Mouse (Mus musculus) kidney, embryonic 14.5 days (tissue): ENCODE results near the gene Adamts12. TPM values are rescaled to one million over a fixed set of nuclear protein-coding genes. Genes with fewer than 3 reads are reported as not detected.

Experiments
- ATAC-seq: fragments of 200-750 bp; cut with Nextera tagmentation; 2 replicates; pipeline ENCODE4 v1.8.0; 2017; ENCODE audit warnings: moderate number of reproducible peaks, mild to moderate bottlenecking, moderate TSS enrichment, moderate library complexity; ENCODE audit not compliant: low FRiP score, low TSS enrichment
- H3K27ac ChIP-seq: fragments of 300-500 bp; sonication (generic); 2 replicates; pipeline ENCODE4 v1.5.1; 2014; ENCODE audit warnings: low read depth, mild to moderate bottlenecking, low read length, moderate library complexity, mixed read lengths
- H3K27me3 ChIP-seq: fragments of 300-500 bp; sonication (generic); 2 replicates; pipeline ENCODE4 v1.6.1; 2014; ENCODE audit warnings: mild to moderate bottlenecking, low read length; ENCODE audit not compliant: control insufficient read depth, insufficient read depth
- H3K36me3 ChIP-seq: fragments of 300-500 bp; sonication (generic); 2 replicates; pipeline ENCODE4 v1.6.1; 2014; ENCODE audit warnings: low read length, mixed read lengths; ENCODE audit not compliant: control insufficient read depth, insufficient read depth
- H3K4me1 ChIP-seq: fragments of 300-500 bp; sonication (generic); 2 replicates; pipeline ENCODE4 v1.6.1; 2014; ENCODE audit warnings: low read length, mixed read lengths; ENCODE audit not compliant: control insufficient read depth, insufficient read depth
- H3K4me2 ChIP-seq: fragments of 300-500 bp; sonication (generic); replicated peaks from 2 replicates; pipeline ENCODE4 v1.6.1; 2014; ENCODE audit warnings: low read depth, mild to moderate bottlenecking, low read length
- H3K4me3 ChIP-seq: fragments of 300-500 bp; sonication (generic); 2 replicates; pipeline ENCODE4 v1.5.1; 2014; ENCODE audit warnings: mild to moderate bottlenecking, low read length
- H3K9ac ChIP-seq: fragments of 300-500 bp; sonication (generic); 2 replicates; pipeline ENCODE4 v1.6.1; 2014; ENCODE audit warnings: low read depth, mild to moderate bottlenecking, low read length, moderate library complexity
- H3K9me3 ChIP-seq: fragments of 300-500 bp; sonication (generic); 2 replicates; pipeline ENCODE4 v1.6.1; 2016; ENCODE audit warnings: low read length; ENCODE audit not compliant: control insufficient read depth
- WGBS: fragments of 180-500 bp; shearing (Covaris S2); extraction: QIAGEN DNeasy Blood & Tissue Kit; methylation state at CpG from one replicate; pipeline ENCODE4 v1.1.7; 2014; 5-methylcytosine and 5-hydroxymethylcytosine counted together
- polyA plus RNA-seq: library from polyadenylated mRNA; unstranded; fragments of >200 nt; fragmentation: Nextera tagmentation; extraction: Ambion mirVana; gene quantifications from 2 replicates; pipeline ENCODE4 v1.2.1, GENCODE M21; 2014

Gene Adamts12
- polyA plus RNA-seq: 5.0 and 5.1 TPM in 2 replicates

GRCm38 (mm10) chr15:11064558-11065411 lies at the start of gene Adamts12:
Gene Adamts12 (plus strand): TSS chr15:11064790.
- no peaks in the 10 kb centered on the region for H3K36me3 ChIP-seq
- peak; percentile 92 for ATAC-seq
- H3K27ac ChIP-seq: peak within 1 kb of the TSS; percentile 93
- H3K27me3 ChIP-seq: no peaks in the 10 kb centered on the region
- peak within 1 kb of the TSS; percentile 68 for H3K9ac ChIP-seq
- peak within 1 kb of the TSS; percentile 45 for H3K4me3 ChIP-seq
- H3K9me3 ChIP-seq: no peaks in the 10 kb centered on the region
- H3K4me1 ChIP-seq: peaks cover 14% of the 10 kb centered on the region; the same call in 1 of the 2 replicates
- under 1% methylated on average over 25 of the region's 25 CpGs for WGBS
- H3K4me2 ChIP-seq: peak within 1 kb of the TSS; percentile 65

GRCm38 (mm10) chr15:11014931-11015330 lies 49.7 kb upstream of the Adamts12 start:
- peak; percentile 73; the same call in 1 of the 2 replicates for ATAC-seq
- Histone ChIP-seq H3K27me3 (no peaks in the 10 kb centered on the region), H3K4me3 (no peak overlapping the region), H3K36me3 (no peaks in the 10 kb centered on the region), H3K27ac (no peak overlapping the region), H3K9me3 (no peaks in the 10 kb centered on the region), H3K4me1 (0 out of 2 replicates have a peak, but pooled peaks cover 2% of the 10 kb centered on the region), H3K9ac (no peak overlapping the region), H3K4me2 (no peak overlapping the region)
- 34% methylated on average over 2 of the region's 2 CpGs for WGBS

GRCm38 (mm10) chr15:11026801-11027561 lies 37.6 kb upstream of the Adamts12 start:
- no peaks in the 10 kb centered on the region for H3K9me3 ChIP-seq
- no peak overlapping the region for H3K4me3 ChIP-seq
- H3K4me2 ChIP-seq: no peak overlapping the region
- H3K36me3 ChIP-seq: no peaks in the 10 kb centered on the region
- H3K9ac ChIP-seq: no peak overlapping the region
- 59% methylated on average over 4 of the region's 4 CpGs for WGBS
- H3K27ac ChIP-seq: peak overlapping the region; percentile 69; the same call in 1 of the 2 replicates
- no peaks in the 10 kb centered on the region for H3K4me1 ChIP-seq
- no peaks in the 10 kb centered on the region for H3K27me3 ChIP-seq
- no peak; the same call in 1 of the 2 replicates for ATAC-seq

- Histone ChIP-seq H3K4me3 (no peak overlapping the region), H3K36me3 (no peaks in the 10 kb centered on the region), H3K4me1 (no peaks in the 10 kb centered on the region), H3K27me3 (peaks cover 10% of the 10 kb centered on the region), H3K9me3 (no peaks in the 10 kb centered on the region), H3K9ac (no peak overlapping the region), H3K27ac (no peak overlapping the region), H3K4me2 (no peak overlapping the region)
- peak; percentile 69; the same call in 1 of the 2 replicates for ATAC-seq
- WGBS: 42% methylated on average over 3 of the region's 3 CpGs
These were observed 34.4 kb upstream of the Adamts12 start for GRCm38 (mm10) chr15:11030188-11030587.

- Histone ChIP-seq H3K4me1 (peaks cover 18% of the 10 kb centered on the region), H3K27ac (no peak overlapping the region), H3K27me3 (peaks cover 40% of the 10 kb centered on the region), H3K9me3 (no peaks in the 10 kb centered on the region), H3K9ac (no peak overlapping the region), H3K36me3 (no peaks in the 10 kb centered on the region), H3K4me3 (peak overlapping the region; percentile 34), H3K4me2 (peak overlapping the region; percentile 67)
- WGBS: 6% methylated on average over 34 of the region's 34 CpGs
- peak; percentile 12; the same call in 1 of the 2 replicates for ATAC-seq
These were observed 28.6 kb upstream of the Adamts12 start for GRCm38 (mm10) chr15:11035947-11036474.

GRCm38 (mm10) chr15:11036535-11037375 lies 27.8 kb upstream of the Adamts12 start:
- Histone ChIP-seq H3K27me3 (peaks cover 40% of the 10 kb centered on the region), H3K4me3 (peak overlapping the region; percentile 34), H3K9ac (0 out of 2 replicates have a peak overlapping the region, but pooled peaks have one; percentile 12), H3K9me3 (no peaks in the 10 kb centered on the region), H3K4me2 (peak overlapping the region; percentile 67), H3K4me1 (peaks cover 18% of the 10 kb centered on the region), H3K36me3 (no peaks in the 10 kb centered on the region), H3K27ac (no peak overlapping the region)
- 4% methylated on average over 49 of the region's 49 CpGs for WGBS
- ATAC-seq: 0 out of 2 replicates have a peak, but pooled peaks have one; percentile 22

- peaks cover 40% of the 10 kb centered on the region for H3K27me3 ChIP-seq
- H3K36me3 ChIP-seq: no peaks in the 10 kb centered on the region
- H3K9ac ChIP-seq: no peak overlapping the region
- ATAC-seq: no peak
- H3K4me1 ChIP-seq: peaks cover 18% of the 10 kb centered on the region
- H3K4me2 ChIP-seq: peak overlapping the region; percentile 67
- no peaks in the 10 kb centered on the region for H3K9me3 ChIP-seq
- WGBS: 3% methylated on average over 8 of the region's 8 CpGs
- H3K4me3 ChIP-seq: peak overlapping the region; percentile 34
- no peak overlapping the region for H3K27ac ChIP-seq
These were observed 27.3 kb upstream of the Adamts12 start for GRCm38 (mm10) chr15:11037376-11037695.

- H3K9ac ChIP-seq: no peak within 1 kb of the TSS
- peaks cover 18% of the 10 kb centered on the region for H3K4me1 ChIP-seq
- 3% methylated on average over 16 of the region's 16 CpGs for WGBS
- H3K4me3 ChIP-seq: peak within 1 kb of the TSS; percentile 34
- peaks cover 40% of the 10 kb centered on the region for H3K27me3 ChIP-seq
- H3K4me2 ChIP-seq: peak within 1 kb of the TSS; percentile 67
- H3K27ac ChIP-seq: no peak within 1 kb of the TSS
- H3K9me3 ChIP-seq: no peaks in the 10 kb centered on the region
- ATAC-seq: no peak
- no peaks in the 10 kb centered on the region for H3K36me3 ChIP-seq
These were observed 26.9 kb upstream of the Adamts12 start, which contains the start of gene Rxfp3 for GRCm38 (mm10) chr15:11037711-11038110. Gene Rxfp3 (minus strand): TSS chr15:11037991.
